Mouse (Mus musculus) heart, embryonic 14.5 days (tissue): Measurements from ENCODE around the gene Nras. TPM values are rescaled to one million over a fixed set of nuclear protein-coding genes. Genes with fewer than 3 reads are reported as not detected.

Experiments used
- polyA plus RNA-seq: library from polyadenylated mRNA; unstranded; fragments of >200 nt; fragmentation: Nextera tagmentation; extraction: Ambion mirVana; gene quantifications from 2 replicates; pipeline ENCODE4 v1.2.1, GENCODE M21; 2014

Gene Nras
- polyA plus RNA-seq, 1 experiment from 2014 or later: 88.5 TPM

Other genes starting within 250 kb of the Nras start
- gene Sycp1, start 122.2 kb upstream of the Nras start, polyA plus RNA-seq: not detected in 2 replicates
- gene Nr1h5, start 94.2 kb upstream of the Nras start, polyA plus RNA-seq: not detected in 2 replicates
- gene Sike1, start 62.6 kb upstream of the Nras start, polyA plus RNA-seq: 80.6 and 92.6 TPM in 2 replicates
- 349 and 364 TPM in 2 replicates for gene Csde1, start 37.9 kb upstream of the Nras start, polyA plus RNA-seq
- gene Ampd1, start 15.7 kb downstream of the Nras start, polyA plus RNA-seq: 0.09 and 0.30 TPM in 2 replicates
- gene Dennd2c, start 44.3 kb downstream of the Nras start, polyA plus RNA-seq: 3.1 and 3.4 TPM in 2 replicates
- gene Bcas2, start 113.4 kb downstream of the Nras start, polyA plus RNA-seq: 110 and 120 TPM in 2 replicates
- 13.8 and 15.3 TPM in 2 replicates for gene Trim33, start 221.0 kb downstream of the Nras start, polyA plus RNA-seq